Mouse (Mus musculus): ENCODE data around the gene Eipr1. TPM values are rescaled to one million over a fixed set of nuclear protein-coding genes. Genes with fewer than 3 reads are reported as not detected.

Gene Eipr1
- polyA plus RNA-seq, 1 experiment from 2014 or later: 31.1 TPM

Other genes with a start within 250 kb of the Eipr1 start
- 0.24 TPM in 1 of 2 replicates, not detected in the other for gene Dcdc2c, start 199.4 kb upstream of the Eipr1 start, polyA plus RNA-seq (2015; fragmentation: Nextera tagmentation; extraction: Ambion mirVana)
- gene Allc, start 169.3 kb upstream of the Eipr1 start, polyA plus RNA-seq (2015; fragmentation: Nextera tagmentation; extraction: Ambion mirVana): 0.10 TPM in 1 of 2 replicates, not detected in the other
- gene Colec11, start 128.4 kb upstream of the Eipr1 start, polyA plus RNA-seq (2015; fragmentation: Nextera tagmentation; extraction: Ambion mirVana): 2.7 and 3.3 TPM in 2 replicates
- 664 and 702 TPM in 2 replicates for gene Rps7, start 115.8 kb upstream of the Eipr1 start, polyA plus RNA-seq (2015; fragmentation: Nextera tagmentation; extraction: Ambion mirVana)
- gene Rnaseh1, start 102.2 kb upstream of the Eipr1 start, polyA plus RNA-seq (2015; fragmentation: Nextera tagmentation; extraction: Ambion mirVana): 30.7 and 34.5 TPM in 2 replicates
- gene Adi1, start 76.6 kb upstream of the Eipr1 start, polyA plus RNA-seq (2015; fragmentation: Nextera tagmentation; extraction: Ambion mirVana): 87.9 and 88.1 TPM in 2 replicates
- 38.3 and 41.5 TPM in 2 replicates for gene Trappc12, start 1.3 kb upstream of the Eipr1 start, polyA plus RNA-seq (2015; fragmentation: Nextera tagmentation; extraction: Ambion mirVana)

Measured in lung, embryonic 15.5 days (tissue).